Mouse (Mus musculus) cerebellum, adult 11 months (tissue): ENCODE measurements at regions not wholly inside any gene's neighbourhood (a gene's known extent, or its start where the extent isn't known, plus 50 kb on each side); places are given as distances from the start of the nearest gene placed in this dataset.

ENCODE experiments used
- DNase-seq: peaks from one replicate; pipeline ENCODE4 v3.0.0; 2022

DNA sequence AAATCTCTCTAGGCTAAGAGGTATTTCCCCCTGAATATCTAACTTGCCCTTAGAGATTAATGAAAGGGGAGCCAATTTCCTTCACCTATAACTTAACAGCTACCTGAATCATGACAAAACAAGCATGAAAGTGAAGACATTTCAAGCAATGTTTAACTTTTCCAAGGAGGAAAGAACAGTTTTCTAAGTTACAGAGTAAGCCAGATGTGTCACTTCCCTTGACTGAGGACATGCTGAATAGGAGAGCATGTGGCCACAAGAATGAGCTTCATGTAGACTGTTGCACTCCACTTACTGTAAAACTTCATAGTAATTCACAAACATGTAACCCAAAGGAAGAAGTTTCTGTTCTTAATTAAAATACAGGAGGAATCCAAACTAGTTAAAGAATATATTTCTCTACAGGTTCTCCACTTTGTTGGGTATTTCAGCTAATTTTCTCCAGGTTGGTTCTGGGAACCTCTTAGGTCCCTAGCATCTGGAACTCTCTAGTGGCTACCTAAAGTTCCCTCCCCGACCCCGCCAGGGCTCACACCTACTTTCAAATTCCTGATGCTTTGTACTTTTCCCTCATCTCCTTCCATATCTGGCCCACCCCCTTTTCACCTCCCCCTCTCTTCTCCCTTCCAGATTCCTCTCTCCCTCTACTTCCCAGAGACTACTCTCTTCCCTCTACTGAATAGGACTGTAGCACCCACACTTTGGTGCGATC lies 142.0 kb upstream of the Tyrp1 start:
- no peak for DNase-seq

DNA sequence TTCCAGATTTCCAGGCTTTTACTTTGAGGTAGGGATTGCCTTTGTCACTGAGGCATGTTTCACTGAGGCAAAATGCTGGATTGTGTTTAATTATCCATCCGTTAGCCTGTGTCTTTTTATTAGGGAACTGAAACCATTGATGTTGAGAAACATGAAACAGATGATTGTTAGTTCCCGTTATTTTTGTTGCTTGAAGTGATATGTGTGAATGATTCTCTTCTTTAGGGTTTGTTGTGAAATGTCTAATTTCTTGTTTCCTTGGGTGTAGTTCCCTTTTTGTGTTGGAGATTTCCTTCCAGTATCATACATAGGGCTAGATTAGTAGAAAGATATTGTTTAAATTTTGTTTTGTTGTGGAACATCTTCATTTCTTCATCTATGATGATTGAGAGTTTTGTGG lies 121.2 kb upstream of the Tyrp1 start:
- no peak for DNase-seq

DNA sequence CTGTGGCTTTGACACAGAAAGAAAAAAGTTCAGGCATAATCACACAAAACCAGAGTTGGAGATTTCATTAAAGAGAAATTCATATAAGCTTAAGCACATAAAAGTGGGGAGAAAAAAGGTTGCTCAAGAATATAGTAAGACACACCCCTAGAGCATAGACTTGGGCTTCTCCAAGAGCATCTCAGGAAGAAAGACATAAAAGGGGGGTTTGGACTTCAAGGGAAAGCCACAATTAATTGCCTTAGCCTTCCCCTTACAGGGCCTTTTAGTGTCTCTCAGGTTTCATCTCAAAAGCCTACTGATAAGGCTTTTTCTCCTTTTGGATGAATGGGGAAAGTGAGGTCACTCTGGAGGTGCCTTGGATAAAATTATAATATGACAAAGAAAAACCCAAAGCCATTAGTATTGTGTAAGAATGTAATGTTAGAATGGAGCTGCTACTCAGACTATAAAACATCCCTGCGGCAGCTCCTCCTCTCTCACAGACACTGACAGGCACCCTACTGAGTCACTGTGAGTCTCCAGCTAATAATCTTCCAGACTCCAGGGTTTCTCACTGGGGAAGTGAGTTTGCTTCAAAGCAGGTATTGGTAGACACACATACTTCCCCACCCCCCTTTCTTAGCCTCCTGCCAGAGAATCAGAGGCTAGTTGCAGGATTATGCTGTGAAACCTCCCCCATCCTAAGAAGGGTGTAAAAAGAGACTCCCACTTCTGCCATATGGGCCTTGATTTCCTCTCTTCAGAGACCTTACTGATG lies 88.8 kb upstream of the Tyrp1 start:
- DNase-seq: no peak

DNA sequence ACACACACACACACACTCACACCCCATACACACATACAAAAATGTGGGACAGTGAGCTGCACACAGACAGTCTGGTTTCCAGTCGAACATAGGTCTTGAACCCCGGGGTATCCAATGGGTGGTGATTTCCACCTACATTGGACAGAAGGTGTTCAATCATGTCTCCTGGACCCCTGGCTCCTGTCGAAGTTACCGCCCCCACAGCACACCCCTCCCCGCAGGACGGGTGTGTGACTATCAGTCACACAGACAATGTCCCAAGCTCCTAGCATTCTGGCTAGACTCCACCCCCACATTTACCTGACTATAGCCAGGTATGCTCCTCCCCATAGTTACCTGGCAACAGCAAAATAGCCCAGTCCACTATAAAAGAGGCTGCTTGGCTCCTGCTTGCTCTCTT lies 81.7 kb upstream of the Tyrp1 start:
- DNase-seq: no peak

DNA sequence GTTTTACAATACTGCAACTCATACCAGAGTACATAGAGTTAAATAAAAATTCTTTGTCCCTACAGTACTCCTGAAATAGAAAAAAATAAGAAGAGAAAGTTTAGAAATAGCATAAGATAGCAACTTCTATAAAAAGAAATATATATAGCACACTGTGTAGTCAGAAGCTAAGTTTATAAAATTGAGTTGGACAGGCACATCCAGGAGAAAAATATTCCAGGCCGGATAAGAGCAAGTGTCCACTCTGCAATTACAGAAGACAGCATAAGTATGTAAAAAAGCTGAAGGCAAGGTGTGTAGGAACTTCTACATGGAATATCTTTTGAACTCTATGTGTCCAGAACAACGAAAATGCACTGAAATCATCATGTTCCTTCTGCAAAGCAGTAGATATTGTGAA lies 77.8 kb upstream of the Tyrp1 start:
- no peak for DNase-seq

DNA sequence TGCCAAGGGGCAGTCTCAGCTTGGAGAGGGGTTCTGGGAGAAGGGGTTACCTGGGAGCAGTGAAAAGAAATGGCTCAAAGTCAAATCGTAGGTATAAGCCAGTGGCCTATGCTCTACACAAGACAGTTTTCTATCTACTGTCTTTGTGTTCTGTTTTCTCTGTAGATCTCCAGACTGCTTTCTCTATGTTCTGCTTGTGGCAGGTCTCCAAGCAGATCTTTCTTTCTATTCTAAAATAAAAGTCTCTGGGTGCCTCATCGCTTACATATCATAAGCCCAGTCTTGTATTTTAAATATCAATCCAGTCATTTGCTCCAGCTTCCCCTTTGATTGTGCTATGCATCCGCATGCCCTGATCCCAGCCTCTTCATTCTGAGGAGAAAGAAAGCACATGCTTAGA lies 69.9 kb upstream of the Tyrp1 start:
- no peak for DNase-seq

DNA sequence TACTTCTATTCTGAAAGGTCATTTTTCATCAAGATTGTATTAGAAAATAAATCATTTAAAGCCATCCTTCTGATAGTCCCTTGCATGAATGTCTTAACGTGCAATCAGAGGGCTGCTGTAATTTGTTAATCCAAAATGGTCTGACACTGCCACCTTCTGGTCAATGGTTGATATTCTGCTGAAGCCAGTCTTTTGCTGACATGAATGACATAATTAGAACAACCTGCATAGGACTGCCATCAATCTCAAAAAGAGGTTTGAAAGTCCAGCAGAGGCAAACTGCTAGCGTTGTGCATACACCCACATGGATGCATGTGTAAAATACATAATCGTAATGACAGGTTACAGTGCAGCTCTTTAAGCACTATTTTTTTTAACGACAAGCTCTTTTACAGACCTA lies 68.1 kb upstream of the Tyrp1 start:
- peak; percentile 20 for DNase-seq

DNA sequence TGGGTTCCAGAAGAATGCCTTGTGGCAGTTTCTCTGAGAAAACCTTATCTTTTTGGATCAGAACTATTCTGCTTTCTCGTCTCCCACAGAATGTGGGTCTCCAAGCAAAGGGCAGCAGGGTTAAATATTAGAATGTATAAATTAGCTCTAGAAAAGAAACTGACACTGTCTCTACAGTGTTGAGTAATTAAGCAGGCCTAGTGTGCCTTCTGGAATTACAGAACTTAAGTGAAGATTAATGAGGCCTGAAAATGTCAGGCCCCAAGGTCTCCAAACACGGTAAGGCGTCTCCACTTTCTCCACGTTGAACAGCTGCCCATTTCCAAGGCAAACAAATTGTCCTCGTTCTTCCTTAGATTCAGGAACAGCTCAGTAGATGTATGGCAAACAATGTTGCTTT lies 66.5 kb upstream of the Tyrp1 start:
- no peak for DNase-seq
